Mouse (Mus musculus) forebrain, embryonic 11.5 days (tissue): ENCODE measurements around the gene Micu2. TPM values are rescaled to one million over a fixed set of nuclear protein-coding genes. Genes with fewer than 3 reads are reported as not detected.
"Not testable (repeated sequence)": the region's sequence is repeated elsewhere in the genome, so short reads cannot be mapped to it uniquely, and the experiment has no call there.

Experiments
- ATAC-seq: fragments of 200-750 bp; cut with Nextera tagmentation; replicated peaks from 2 replicates; pipeline ENCODE4 v1.8.0; 2017; ENCODE audit warnings: moderate TSS enrichment; ENCODE audit not compliant: low FRiP score
- DNase-seq: peaks from one replicate; pipeline ENCODE4 v3.0.0-alpha.2; 2017; ENCODE audit warnings: low spot score
- H3K27ac ChIP-seq: fragments of 300-500 bp; sonication (generic); 2 replicates; pipeline ENCODE4 v1.5.1; 2014; ENCODE audit warnings: low read depth, low read length
- H3K27me3 ChIP-seq: fragments of 300-500 bp; sonication (generic); 2 replicates; pipeline ENCODE4 v1.6.1; 2014; ENCODE audit warnings: mild to moderate bottlenecking, low read length, mixed read lengths; ENCODE audit not compliant: control insufficient read depth, insufficient read depth
- H3K36me3 ChIP-seq: fragments of 300-500 bp; sonication (generic); 2 replicates; pipeline ENCODE4 v1.6.1; 2014; ENCODE audit warnings: mild to moderate bottlenecking, low read length, moderate library complexity, mixed read lengths; ENCODE audit not compliant: control insufficient read depth, insufficient read depth
- H3K4me1 ChIP-seq: fragments of 300-500 bp; sonication (generic); replicated peaks from 2 replicates; pipeline ENCODE4 v1.6.1; 2014; ENCODE audit warnings: low read length, mixed read lengths; ENCODE audit not compliant: control insufficient read depth, insufficient read depth
- H3K4me2 ChIP-seq: fragments of 300-500 bp; sonication (generic); 2 replicates; pipeline ENCODE4 v1.6.1; 2014; ENCODE audit warnings: low read depth, mild to moderate bottlenecking, low read length, moderate library complexity, mixed read lengths; ENCODE audit not compliant: severe bottlenecking
- H3K4me3 ChIP-seq: fragments of 300-500 bp; sonication (generic); 2 replicates; pipeline ENCODE4 v1.5.1; 2014; ENCODE audit warnings: low read depth, low read length
- H3K9ac ChIP-seq: fragments of 300-500 bp; sonication (generic); 2 replicates; pipeline ENCODE4 v1.6.1; 2014; ENCODE audit warnings: low read length
- H3K9me3 ChIP-seq: fragments of 300-500 bp; sonication (generic); 2 replicates; pipeline ENCODE4 v1.6.1; 2016; ENCODE audit warnings: low read length, mixed read lengths; ENCODE audit not compliant: control insufficient read depth
- WGBS: fragments of 180-500 bp; shearing (Covaris S2); extraction: QIAGEN DNeasy Blood & Tissue Kit; methylation state at CpG from one replicate; pipeline ENCODE4 v1.1.7; 2014; 5-methylcytosine and 5-hydroxymethylcytosine counted together
- polyA plus RNA-seq: library from polyadenylated mRNA; unstranded; fragments of >200 nt; fragmentation: Nextera tagmentation; extraction: Ambion mirVana; gene quantifications from 2 replicates; pipeline ENCODE4 v1.2.1, GENCODE M21; 2014

Micu2 gene
- polyA plus RNA-seq, 1 experiment from 2014 or later: 52.7 TPM

DNA sequence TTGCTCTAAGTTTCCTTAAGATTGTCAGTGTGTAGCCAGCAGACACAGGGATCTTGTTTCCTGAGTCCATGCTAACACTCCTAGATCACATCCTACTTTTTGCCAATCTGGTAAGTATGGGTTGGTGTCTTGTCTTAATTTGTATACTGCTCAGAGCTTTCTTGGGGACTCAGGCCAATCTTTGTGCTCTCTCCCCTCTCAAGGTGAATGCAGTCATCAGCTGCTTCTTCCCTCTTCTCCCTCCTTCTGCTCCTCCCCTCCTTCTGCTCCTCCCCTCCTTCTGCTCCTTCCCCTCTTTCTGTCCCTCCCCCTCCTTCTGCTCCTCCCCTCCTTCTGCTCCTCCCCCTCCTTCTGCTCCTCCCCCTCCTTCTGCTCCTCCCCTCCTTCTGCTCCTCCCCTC lies 87.3 kb downstream of the Micu2 start:
- not testable (repeated sequence) for H3K9ac ChIP-seq, H3K9me3 ChIP-seq, DNase-seq, H3K4me3 ChIP-seq, H3K27me3 ChIP-seq, H3K4me2 ChIP-seq, H3K36me3 ChIP-seq, H3K4me1 ChIP-seq, H3K27ac ChIP-seq, ATAC-seq

DNA sequence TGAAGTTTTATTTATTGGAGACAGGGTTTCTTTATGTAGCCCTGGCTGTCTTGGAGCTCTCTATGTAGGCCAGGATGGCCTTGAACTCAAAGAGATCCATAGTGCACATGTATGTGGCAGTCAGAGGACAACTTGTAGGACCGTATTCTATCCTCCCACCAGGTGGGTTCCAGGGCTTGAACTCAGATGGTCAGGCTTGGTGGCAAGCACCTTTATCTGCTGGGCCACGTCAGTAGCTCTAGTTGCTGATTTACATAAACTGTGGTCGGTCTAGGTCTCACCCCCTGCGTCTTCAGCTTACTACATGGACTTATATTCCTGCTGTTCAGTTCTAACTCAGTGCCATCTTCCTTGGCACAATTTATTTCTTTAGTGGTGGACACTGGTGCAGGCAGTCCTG lies 87.7 kb downstream of the Micu2 start:
- DNase-seq (no peak), ATAC-seq (no peak)
- Histone ChIP-seq H3K4me1 (no peaks in the 10 kb centered on the region), H3K4me3 (no peak overlapping the region), H3K9ac (no peak overlapping the region), H3K9me3 (no peaks in the 10 kb centered on the region), H3K27me3 (no peaks in the 10 kb centered on the region), H3K27ac (no peak overlapping the region), H3K4me2 (no peak overlapping the region), H3K36me3 (no peaks in the 10 kb centered on the region)
- 81% methylated on average over 4 of the region's 4 CpGs for WGBS

GRCm38 (mm10) chr14:57910501-57911068 lies 88.5 kb downstream of the Micu2 start:
- H3K4me3 ChIP-seq: peak overlapping the region; percentile 18; the same call in 1 of the 2 replicates
- 19% methylated on average over 26 of the region's 26 CpGs for WGBS
- peak; percentile 91 for ATAC-seq

DNA sequence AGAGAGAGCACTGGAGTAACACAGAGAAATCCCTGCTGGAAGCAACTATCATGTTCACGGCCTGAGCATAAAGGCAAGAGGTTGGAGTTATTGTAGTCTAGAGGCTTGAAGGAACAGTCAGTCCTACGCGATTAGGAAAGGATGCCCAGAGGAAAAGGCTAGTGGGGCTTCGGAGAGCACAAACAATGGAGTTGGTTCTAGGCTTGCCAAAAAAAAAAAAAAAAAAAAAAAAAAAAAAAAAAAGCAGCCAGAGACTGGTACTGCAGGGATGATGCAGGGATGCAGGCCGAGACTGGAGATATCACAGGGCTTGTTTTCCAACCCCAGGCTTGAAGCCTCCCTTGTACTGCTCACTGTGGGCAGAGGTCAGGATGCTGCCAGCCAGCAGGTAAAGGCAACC lies 89.8 kb downstream of the Micu2 start:
- Histone ChIP-seq H3K4me2 (no peak overlapping the region), H3K9ac (no peak overlapping the region), H3K4me1 (no peaks in the 10 kb centered on the region), H3K36me3 (no peaks in the 10 kb centered on the region), H3K27me3 (no peaks in the 10 kb centered on the region), H3K4me3 (no peak overlapping the region), H3K9me3 (no peaks in the 10 kb centered on the region), H3K27ac (no peak overlapping the region)
- 81% methylated on average over 5 of the region's 5 CpGs for WGBS
- DNase-seq: no peak
- no peak for ATAC-seq

More at GRCm38 (mm10) chr14:57910501-57911068, 88.5 kb downstream of the Micu2 start:
- Histone ChIP-seq H3K4me2 (peak overlapping the region; percentile 53), H3K9me3 (no peaks in the 10 kb centered on the region), H3K36me3 (no peaks in the 10 kb centered on the region), H3K4me1 (no peaks in the 10 kb centered on the region), H3K9ac (peak overlapping the region; percentile 57), H3K27me3 (no peaks in the 10 kb centered on the region), H3K27ac (no peak overlapping the region)
- DNase-seq: peak; percentile 86

- H3K9me3 ChIP-seq: no peaks in the 10 kb centered on the region
- no peaks in the 10 kb centered on the region for H3K27me3 ChIP-seq
- no peak overlapping the region for H3K9ac ChIP-seq
- no peak overlapping the region for H3K27ac ChIP-seq
- no peak overlapping the region for H3K4me2 ChIP-seq
- H3K4me3 ChIP-seq: no peak overlapping the region
- 79% methylated on average over 2 of the region's 2 CpGs for WGBS
- no peaks in the 10 kb centered on the region for H3K36me3 ChIP-seq
- DNase-seq (no peak), ATAC-seq (no peak)
- H3K4me1 ChIP-seq: no peaks in the 10 kb centered on the region
These were observed 90.6 kb downstream of the Micu2 start for GRCm38 (mm10) chr14:57908431-57908830.

DNA sequence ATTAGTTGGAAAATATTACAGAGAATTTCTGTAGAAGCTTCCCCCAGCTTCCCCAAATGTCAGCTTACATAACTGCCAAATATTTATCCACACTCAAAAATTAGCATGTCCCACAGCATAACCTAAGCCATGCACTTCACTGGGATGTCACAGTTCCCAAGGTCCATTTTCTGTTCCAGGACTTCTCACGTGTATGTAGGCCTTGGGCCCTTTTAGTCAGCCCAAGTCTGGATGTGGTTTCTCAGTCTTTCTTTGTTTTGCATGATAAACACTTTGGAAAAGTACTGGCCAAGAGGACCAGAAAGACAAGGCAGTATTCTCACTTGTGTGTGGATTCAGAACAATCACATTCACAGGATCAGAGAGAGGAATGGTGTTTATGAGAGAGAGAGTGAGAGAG lies 97.1 kb downstream of the Micu2 start:
- H3K27ac ChIP-seq: no peak overlapping the region
- no peaks in the 10 kb centered on the region for H3K36me3 ChIP-seq
- no peak overlapping the region for H3K4me3 ChIP-seq
- no peaks in the 10 kb centered on the region for H3K9me3 ChIP-seq
- DNase-seq (no peak), ATAC-seq (no peak)
- WGBS: 70% methylated on average over 1 of the region's 1 CpGs
- no peaks in the 10 kb centered on the region for H3K27me3 ChIP-seq
- no peak overlapping the region for H3K4me2 ChIP-seq
- no peak overlapping the region for H3K9ac ChIP-seq
- H3K4me1 ChIP-seq: peaks cover 4% of the 10 kb centered on the region; the same call in 1 of the 2 replicates

- Histone ChIP-seq H3K4me3 (no peak overlapping the region), H3K9ac (no peak overlapping the region), H3K9me3 (no peaks in the 10 kb centered on the region), H3K27me3 (no peaks in the 10 kb centered on the region), H3K4me1 (peaks cover 4% of the 10 kb centered on the region; the same call in 1 of the 2 replicates), H3K4me2 (no peak overlapping the region), H3K27ac (no peak overlapping the region), H3K36me3 (no peaks in the 10 kb centered on the region)
- DNase-seq (no peak), ATAC-seq (no peak)
- WGBS: 98% methylated on average over 12 of the region's 12 CpGs
These were observed 102.2 kb downstream of the Micu2 start for GRCm38 (mm10) chr14:57896882-57897281.

DNA sequence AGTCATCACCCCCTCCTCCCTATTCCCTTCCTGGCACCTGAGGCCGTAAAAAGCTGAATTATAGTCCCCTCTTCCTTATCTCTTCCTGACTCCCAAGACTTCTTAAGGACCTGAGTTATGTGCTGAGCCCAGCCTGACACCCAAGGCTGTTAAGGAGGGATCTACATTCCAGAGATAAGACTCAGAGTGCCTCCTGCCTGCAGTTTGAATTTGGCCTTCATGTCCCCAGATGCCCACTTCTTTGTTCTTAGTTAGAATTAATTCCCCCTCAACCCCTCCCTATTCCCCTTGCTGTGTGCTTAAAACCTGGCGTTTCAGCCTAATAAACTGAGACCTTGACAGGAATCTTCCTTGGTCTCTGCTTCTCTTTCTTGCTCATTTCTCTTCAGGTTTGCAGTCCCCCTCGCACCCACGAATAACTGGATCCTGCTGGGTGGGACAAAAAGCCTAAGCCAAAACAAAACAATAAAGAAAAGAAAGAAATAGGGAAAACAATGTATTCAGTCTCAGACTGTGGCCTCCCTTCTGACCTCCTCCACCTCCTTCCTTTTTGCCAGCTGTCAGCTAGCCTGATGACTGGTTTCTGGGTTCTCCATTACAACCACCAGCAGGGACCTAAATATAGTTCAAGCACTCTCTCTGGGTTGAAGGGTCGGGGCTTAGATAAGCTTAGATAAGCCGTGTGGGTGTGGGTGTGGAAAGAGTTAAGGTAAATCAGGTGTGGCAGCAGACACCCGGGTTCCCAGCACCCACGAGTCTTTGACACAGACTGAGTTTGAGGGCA lies 102.8 kb downstream of the Micu2 start:
- not testable (repeated sequence) for H3K9me3 ChIP-seq, H3K4me3 ChIP-seq, H3K4me2 ChIP-seq, ATAC-seq, DNase-seq, H3K27ac ChIP-seq, H3K4me1 ChIP-seq, H3K9ac ChIP-seq, H3K36me3 ChIP-seq, H3K27me3 ChIP-seq
- 72% methylated on average over 8 of the region's 8 CpGs for WGBS

- Histone ChIP-seq H3K27me3 (no peaks in the 10 kb centered on the region), H3K9ac (no peak overlapping the region), H3K4me3 (no peak overlapping the region), H3K4me2 (no peak overlapping the region), H3K4me1 (peaks cover 4% of the 10 kb centered on the region; the same call in 1 of the 2 replicates), H3K9me3 (no peaks in the 10 kb centered on the region), H3K36me3 (no peaks in the 10 kb centered on the region), H3K27ac (no peak overlapping the region)
- DNase-seq (no peak), ATAC-seq (no peak)
- WGBS: 88% methylated on average over 2 of the region's 2 CpGs
These were observed 104.7 kb downstream of the Micu2 start for GRCm38 (mm10) chr14:57894346-57894745.
